Comparison of ENCODE assay signal across 8 mouse cellular contexts in the genomic region with DNA sequence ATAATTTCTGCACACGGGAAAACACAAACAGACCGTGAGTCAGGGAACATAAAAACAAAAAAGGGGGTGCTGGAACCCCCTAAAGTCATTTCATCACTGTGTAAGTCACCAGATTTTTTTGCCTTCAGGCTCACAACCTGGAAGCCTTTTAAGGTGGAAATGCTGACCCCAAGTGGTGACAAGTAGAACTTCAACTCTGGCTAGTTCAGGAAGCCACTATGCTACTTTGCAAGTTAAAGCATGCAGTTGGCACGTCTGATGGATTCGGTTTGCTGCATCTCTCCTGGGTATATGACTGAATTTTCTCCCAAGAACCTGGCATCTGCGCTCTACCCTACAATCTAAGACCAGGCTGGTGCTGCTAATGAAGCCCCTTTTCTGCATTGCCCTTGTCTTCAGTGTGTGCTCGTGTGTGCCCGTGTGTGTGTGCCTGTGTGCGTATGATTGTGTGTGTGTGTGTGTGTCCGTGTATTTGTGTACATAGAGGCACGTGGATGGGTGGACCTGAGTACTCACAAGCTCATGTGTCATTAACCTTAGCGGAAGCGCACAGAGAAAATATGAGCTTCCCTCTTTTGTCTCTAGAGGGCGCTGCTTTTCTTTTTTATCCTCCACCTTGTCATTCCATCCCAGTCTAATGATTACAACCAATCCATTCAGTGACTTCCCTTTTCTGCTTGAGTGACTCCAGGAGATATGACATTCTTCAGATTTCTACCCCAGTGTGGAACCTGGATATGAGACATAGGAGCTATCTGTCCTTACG. TPM values are rescaled to one million over a fixed set of nuclear protein-coding genes. Genes with fewer than 3 reads are reported as not detected.
DNase-seq lines count a peak whose midpoint lies in the region; ATAC-seq and TF ChIP-seq lines count a peak whose summit lies in the region.

No protein-coding gene starts in this region.

- H3K4me1 ChIP-seq in forebrain, embryonic 14.5 days (ENCODE audit: control insufficient read depth, insufficient read depth, low read length) = no peaks in the 10 kb centered on the region
- H3K4me1 ChIP-seq in hindbrain, postnatal 0 days (ENCODE audit: insufficient read depth, low read length) = no peaks in the 10 kb centered on the region
- H3K4me1 ChIP-seq in limb, embryonic 13.5 days = peaks cover 7% of the 10 kb centered on the region
- peaks cover 3% of the 10 kb centered on the region; the same call in 1 of the 2 replicates for H3K4me1 ChIP-seq in midbrain, embryonic 13.5 days (replicated peaks)

- DNase-seq in left cerebral cortex, adult 18-20 months (ENCODE audit: low spot score in 2 of 2) = peak; percentile 67
- DNase-seq in left cerebral cortex, adult 11 months (ENCODE audit: low spot score) = no peak
- DNase-seq in c-Kit-positive CD71-negative TER-119-negative erythroid progenitor cells, embryonic 14.5 days (ENCODE audit: low read depth) = peak; percentile 73
- peak; percentile 90 for DNase-seq in forebrain, embryonic 14.5 days (ENCODE audit: low spot score)
- peak; percentile 90 for DNase-seq in hindbrain, postnatal 0 days (ENCODE audit: low spot score)
- DNase-seq in spleen, postnatal 36 days (ENCODE audit: low spot score in 2 of 2) = peak; percentile 78 to 80

- H3K9ac ChIP-seq in forebrain, embryonic 14.5 days (ENCODE audit: low read length) = no peak overlapping the region
- H3K9ac ChIP-seq in hindbrain, postnatal 0 days (replicated peaks; ENCODE audit: low read length) = no peak overlapping the region
- peak overlapping the region; percentile 31; the same call in 1 of the 2 replicates for H3K9ac ChIP-seq in limb, embryonic 13.5 days
- H3K9ac ChIP-seq in midbrain, embryonic 13.5 days (replicated peaks) = 0 out of 2 replicates have a peak overlapping the region, but pooled peaks have one; percentile 41

- peak overlapping the region; percentile 36 for H3K4me2 ChIP-seq in forebrain, embryonic 14.5 days (ENCODE audit: low read length)
- H3K4me2 ChIP-seq in hindbrain, postnatal 0 days (ENCODE audit: low read depth, low read length) = peak overlapping the region; percentile 51
- peak overlapping the region; percentile 59 for H3K4me2 ChIP-seq in limb, embryonic 13.5 days (replicated peaks)
- peak overlapping the region; percentile 51 for H3K4me2 ChIP-seq in midbrain, embryonic 13.5 days (replicated peaks)

- no peaks in the 10 kb centered on the region for H3K9me3 ChIP-seq in forebrain, embryonic 14.5 days (replicated peaks; ENCODE audit: control insufficient read depth, low read length)
- no peaks in the 10 kb centered on the region for H3K9me3 ChIP-seq in hindbrain, postnatal 0 days (ENCODE audit: low read length)
- H3K9me3 ChIP-seq in limb, embryonic 13.5 days = no peaks in the 10 kb centered on the region
- H3K9me3 ChIP-seq in midbrain, embryonic 13.5 days = no peaks in the 10 kb centered on the region

- H3K27me3 ChIP-seq in forebrain, embryonic 14.5 days (replicated peaks; ENCODE audit: control insufficient read depth, insufficient read depth, low read length) = no peaks in the 10 kb centered on the region
- H3K27me3 ChIP-seq in hindbrain, postnatal 0 days (ENCODE audit: insufficient read depth, low read length) = no peaks in the 10 kb centered on the region
- H3K27me3 ChIP-seq in limb, embryonic 13.5 days = peaks cover 26% of the 10 kb centered on the region
- H3K27me3 ChIP-seq in midbrain, embryonic 13.5 days = peaks cover 17% of the 10 kb centered on the region; the same call in 1 of the 2 replicates

- peak; percentile 84 for TF ChIP-seq CTCF in hindbrain, postnatal 0 days (IDR thresholded peaks at IDR 0.05; ENCODE audit: low read depth)

- H3K27ac ChIP-seq in forebrain, embryonic 14.5 days (ENCODE audit: low read depth, low read length) = no peak overlapping the region
- H3K27ac ChIP-seq in hindbrain, postnatal 0 days = no peak overlapping the region
- no peak overlapping the region for H3K27ac ChIP-seq in limb, embryonic 13.5 days
- no peak overlapping the region for H3K27ac ChIP-seq in midbrain, embryonic 13.5 days

- H3K36me3 ChIP-seq in forebrain, embryonic 14.5 days (ENCODE audit: control insufficient read depth, insufficient read depth, low read length) = no peaks in the 10 kb centered on the region
- no peaks in the 10 kb centered on the region for H3K36me3 ChIP-seq in hindbrain, postnatal 0 days (ENCODE audit: insufficient read depth, low read length)
- H3K36me3 ChIP-seq in limb, embryonic 13.5 days = no peaks in the 10 kb centered on the region
- no peaks in the 10 kb centered on the region for H3K36me3 ChIP-seq in midbrain, embryonic 13.5 days

- peak; percentile 78 for ATAC-seq in forebrain, embryonic 14.5 days
- ATAC-seq in hindbrain, postnatal 0 days = peak; percentile 68
- peak; percentile 19; the same call in 1 of the 2 replicates for ATAC-seq in limb, embryonic 13.5 days (ENCODE audit: low FRiP score, low read depth)
- peak; percentile 84 for ATAC-seq in midbrain, embryonic 13.5 days

- H3K4me3 ChIP-seq in forebrain, embryonic 14.5 days (ENCODE audit: low read depth, low read length) = no peak overlapping the region
- no peak overlapping the region for H3K4me3 ChIP-seq in hindbrain, postnatal 0 days (ENCODE audit: low read length)
- peak overlapping the region; percentile 20; the same call in 1 of the 2 replicates for H3K4me3 ChIP-seq in limb, embryonic 13.5 days
- 0 out of 2 replicates have a peak overlapping the region, but pooled peaks have one; percentile 11 for H3K4me3 ChIP-seq in midbrain, embryonic 13.5 days (replicated peaks)

- WGBS in forebrain, embryonic 14.5 days = 13% methylated on average over 14 of the region's 14 CpGs
- WGBS in hindbrain, postnatal 0 days = 22% methylated on average over 14 of the region's 14 CpGs
- 19% methylated on average over 14 of the region's 14 CpGs for WGBS in limb, embryonic 13.5 days
- 18% methylated on average over 14 of the region's 14 CpGs for WGBS in midbrain, embryonic 13.5 days

RNA-seq across cellular contexts. Expression of gene Dntt, which starts 12.9 kb away (rescaled TPM):
- not detected for total RNA-seq in left cerebral cortex, adult 18-20 months (2021)
- 0.09 TPM in 1 of 2 replicates, not detected in the other for polyA plus RNA-seq in forebrain, embryonic 14.5 days (2014; fragmentation: Nextera tagmentation; extraction: Ambion mirVana)
- not detected in 2 replicates for total RNA-seq in hindbrain, postnatal 0 days (2014; rRNA removed)
- polyA plus RNA-seq in hindbrain, postnatal 0 days (2015; fragmentation: Nextera tagmentation; extraction: Ambion mirVana) = 0.08 and 0.11 TPM in 2 replicates
- polyA plus RNA-seq in limb, embryonic 13.5 days (2015; fragmentation: Nextera tagmentation; extraction: Ambion mirVana) = not detected in 2 replicates
- polyA plus RNA-seq in midbrain, embryonic 13.5 days (2015; fragmentation: Nextera tagmentation; extraction: Ambion mirVana) = 0.13 and 0.26 TPM in 2 replicates

RNA-seq across cellular contexts. Expression of gene Blnk, which starts 21.8 kb away (rescaled TPM):
- total RNA-seq in left cerebral cortex, adult 18-20 months (2021) = 10 to 100 TPM in 1 of 2 experiments, 1 to 10 TPM in 1; 7.0 to 10.5 TPM
- 0.52 and 0.53 TPM in 2 replicates for polyA plus RNA-seq in forebrain, embryonic 14.5 days (2014; fragmentation: Nextera tagmentation; extraction: Ambion mirVana)
- total RNA-seq in hindbrain, postnatal 0 days (2014; rRNA removed) = 0.05 and 0.40 TPM in 2 replicates
- 1.1 and 1.4 TPM in 2 replicates for polyA plus RNA-seq in hindbrain, postnatal 0 days (2015; fragmentation: Nextera tagmentation; extraction: Ambion mirVana)
- 0.51 and 0.66 TPM in 2 replicates for polyA plus RNA-seq in limb, embryonic 13.5 days (2015; fragmentation: Nextera tagmentation; extraction: Ambion mirVana)
- 0.31 and 0.32 TPM in 2 replicates for polyA plus RNA-seq in midbrain, embryonic 13.5 days (2015; fragmentation: Nextera tagmentation; extraction: Ambion mirVana)

Comparison
In these comparisons a context has a peak if more than half of its experiments do, and no peak if none do; other contexts are left out.
1. ATAC-seq: peak in every context shown above with its lines; median percentile 84 in midbrain, embryonic 13.5 days; 78 in forebrain, embryonic 14.5 days; 68 in hindbrain, postnatal 0 days; 19 in limb, embryonic 13.5 days.
2. H3K4me3 ChIP-seq: peak in limb, embryonic 13.5 days (single experiment) and midbrain, embryonic 13.5 days (single experiment); none in forebrain, embryonic 14.5 days (single experiment) and hindbrain, postnatal 0 days (single experiment).
3. H3K9ac ChIP-seq: peak in limb, embryonic 13.5 days (single experiment) and midbrain, embryonic 13.5 days (single experiment); none in forebrain, embryonic 14.5 days (single experiment) and hindbrain, postnatal 0 days (single experiment).
4. Peak in every context shown above with its lines, with median percentiles within 50 percentile points of each other: H3K4me2 ChIP-seq.